ENCODE assay signal across 8 mouse cellular contexts in genomic region chr2:30710895-30711294, GRCm38 (mm10).
A peak's percentile ranks its signal among the peaks of the same experiment; 100 is the strongest.
DNase-seq lines count a peak whose midpoint lies in the region; ATAC-seq and TF ChIP-seq lines count a peak whose summit lies in the region.

No protein-coding gene starts in this region.

- no peak for DNase-seq in kidney, adult 2 months
- DNase-seq in kidney, postnatal 14 days = no peak
- no peak for DNase-seq in embryonic facial prominence, embryonic 10.5 days (ENCODE audit: low spot score)
- no peak for DNase-seq in adrenal gland, adult 8-10 months
- no peak for DNase-seq in yolk sac, embryonic 10.5 days (ENCODE audit: low spot score)

- TF ChIP-seq CTCF in kidney, adult 2 months (conservative IDR thresholded peaks at IDR 0.05; ENCODE audit: insufficient read depth, insufficient read length, low read depth, low read length) = no peak

- no peak overlapping the region; the same call in 1 of the 2 replicates for H3K4me2 ChIP-seq in forebrain, embryonic 16.5 days (ENCODE audit: low read length)
- H3K4me2 ChIP-seq in midbrain, embryonic 13.5 days (replicated peaks) = peak overlapping the region; percentile 72

- no peak overlapping the region for H3K4me3 ChIP-seq in kidney, adult 2 months (ENCODE audit: insufficient read depth, low read depth, low read length)
- no peak overlapping the region for H3K4me3 ChIP-seq in embryonic facial prominence, embryonic 10.5 days
- H3K4me3 ChIP-seq in forebrain, embryonic 16.5 days (replicated peaks; ENCODE audit: low read length) = no peak overlapping the region
- no peak overlapping the region for H3K4me3 ChIP-seq in midbrain, embryonic 13.5 days (replicated peaks)

- peak overlapping the region; percentile 99 for H3K27ac ChIP-seq in kidney, adult 2 months (ENCODE audit: insufficient read depth, low read depth, low read length)
- H3K27ac ChIP-seq in embryonic facial prominence, embryonic 10.5 days (replicated peaks) = peak overlapping the region; percentile 99
- H3K27ac ChIP-seq in forebrain, embryonic 16.5 days (ENCODE audit: low read length) = peak overlapping the region; percentile 96
- peak overlapping the region; percentile 98 for H3K27ac ChIP-seq in midbrain, embryonic 13.5 days

- peaks cover 42% of the 10 kb centered on the region for H3K4me1 ChIP-seq in kidney, adult 2 months (ENCODE audit: control insufficient read depth, insufficient read depth, low read length)
- H3K4me1 ChIP-seq in embryonic facial prominence, embryonic 10.5 days = peaks cover 90% of the 10 kb centered on the region
- peaks cover 58% of the 10 kb centered on the region for H3K4me1 ChIP-seq in forebrain, embryonic 16.5 days (replicated peaks; ENCODE audit: control insufficient read depth, insufficient read depth, low read length)
- peaks cover 76% of the 10 kb centered on the region for H3K4me1 ChIP-seq in midbrain, embryonic 13.5 days (replicated peaks)

- no peak for TF ChIP-seq POLR2A in kidney, adult 2 months (IDR thresholded peaks at IDR 0.05; ENCODE audit: low read depth, low read length)

- no peak overlapping the region for H3K9ac ChIP-seq in forebrain, embryonic 16.5 days (replicated peaks; ENCODE audit: low read depth, low read length)
- no peak overlapping the region for H3K9ac ChIP-seq in midbrain, embryonic 13.5 days (replicated peaks)

- no peaks in the 10 kb centered on the region for H3K9me3 ChIP-seq in embryonic facial prominence, embryonic 10.5 days
- no peaks in the 10 kb centered on the region for H3K9me3 ChIP-seq in forebrain, embryonic 16.5 days (ENCODE audit: control insufficient read depth, low read length)
- no peaks in the 10 kb centered on the region for H3K9me3 ChIP-seq in midbrain, embryonic 13.5 days

- H3K27me3 ChIP-seq in kidney, adult 2 months (replicated peaks; ENCODE audit: control insufficient read depth, insufficient read depth, low read length) = no peaks in the 10 kb centered on the region
- no peaks in the 10 kb centered on the region for H3K27me3 ChIP-seq in embryonic facial prominence, embryonic 10.5 days (replicated peaks; ENCODE audit: low read depth, poor library complexity, severe bottlenecking)
- no peaks in the 10 kb centered on the region for H3K27me3 ChIP-seq in forebrain, embryonic 16.5 days (replicated peaks; ENCODE audit: control insufficient read depth, insufficient read depth, low read length)
- no peaks in the 10 kb centered on the region for H3K27me3 ChIP-seq in midbrain, embryonic 13.5 days

- no peaks in the 10 kb centered on the region for H3K36me3 ChIP-seq in kidney, adult 2 months (ENCODE audit: control insufficient read depth, insufficient read depth, low read length)
- no peaks in the 10 kb centered on the region for H3K36me3 ChIP-seq in embryonic facial prominence, embryonic 10.5 days (replicated peaks)
- H3K36me3 ChIP-seq in forebrain, embryonic 16.5 days (ENCODE audit: control insufficient read depth, insufficient read depth) = no peaks in the 10 kb centered on the region
- H3K36me3 ChIP-seq in midbrain, embryonic 13.5 days = no peaks in the 10 kb centered on the region

- WGBS in kidney, adult 2 months = 97% methylated on average over 7 of the region's 7 CpGs
- 93% methylated on average over 7 of the region's 7 CpGs for WGBS in embryonic facial prominence, embryonic 10.5 days
- WGBS in forebrain, embryonic 16.5 days = over 99% methylated on average over 7 of the region's 7 CpGs
- WGBS in midbrain, embryonic 13.5 days = 96% methylated on average over 7 of the region's 7 CpGs

- no peak for ATAC-seq in forebrain, embryonic 16.5 days
- ATAC-seq in midbrain, embryonic 13.5 days = 0 out of 2 replicates have a peak, but pooled peaks have one; percentile 1
- ATAC-seq in erythroblast, adult 5-6 weeks (replicated peaks; ENCODE audit: low FRiP score, poor library complexity, severe bottlenecking) = no peak
